Mouse (Mus musculus) megakaryocyte-erythroid progenitor cell, adult 5-6 weeks (primary cell): ENCODE data around the gene Pmvk. TPM values are rescaled to one million over a fixed set of nuclear protein-coding genes. Genes with fewer than 3 reads are reported as not detected.

ENCODE experiments used
- ATAC-seq: replicated peaks from 2 replicates; pipeline ENCODE4 v1.8.0; 2016; ENCODE audit warnings: mild to moderate bottlenecking, inconsistent platforms; ENCODE audit not compliant: severe bottlenecking, poor library complexity, low FRiP score, low TSS enrichment
- total RNA-seq, 2 experiments: library from RNA; stranded (forward) in 1 of 2; stranded (reverse) in 1 of 2; fragments of 200-1000, 215-1000 nt in 1 of 2; fragments of >200 nt in 1 of 2; fragmentation: Nextera tagmentation in 1 of 2; gene quantifications; 2 replicates each; pipeline ENCODE4 v1.2.3; 2014 to 2017

Pmvk gene
- total RNA-seq, 2 experiments from 2014 or later = 33.5 to 66.3 TPM

GRCm38 (mm10) chr3:89515444-89515843 lies 61.1 kb downstream of the Pmvk start:
- ATAC-seq = no peak

GRCm38 (mm10) chr3:89516321-89516720 lies 62.0 kb downstream of the Pmvk start:
- no peak for ATAC-seq

Other genes starting within 250 kb of the Pmvk start
- 4.0 TPM in 1 of 2 replicates, not detected in the other for gene Thbs3, start 239.4 kb upstream of the Pmvk start, total RNA-seq (2014; fragmentation: Nextera tagmentation)
- gene Thbs3, start 239.4 kb upstream of the Pmvk start, total RNA-seq (2017) = 0.57 and 1.7 TPM in 2 replicates
- gene Mtx1, start 227.5 kb upstream of the Pmvk start, total RNA-seq (2014; fragmentation: Nextera tagmentation) = 114 and 122 TPM in 2 replicates
- 68.1 and 92.8 TPM in 2 replicates for gene Mtx1, start 227.5 kb upstream of the Pmvk start, total RNA-seq (2017)
- not detected in 2 replicates for gene Muc1, start 225.5 kb upstream of the Pmvk start, total RNA-seq (2014; fragmentation: Nextera tagmentation)
- gene Muc1, start 225.5 kb upstream of the Pmvk start, total RNA-seq (2017) = not detected in 2 replicates
- 127 and 147 TPM in 2 replicates for gene Krtcap2, start 208.6 kb upstream of the Pmvk start, total RNA-seq (2014; fragmentation: Nextera tagmentation)
- gene Krtcap2, start 208.6 kb upstream of the Pmvk start, total RNA-seq (2017) = 119 and 124 TPM in 2 replicates
- not detected in 2 replicates for gene Trim46, start 208.2 kb upstream of the Pmvk start, total RNA-seq (2014; fragmentation: Nextera tagmentation)
- not detected in 2 replicates for gene Trim46, start 208.2 kb upstream of the Pmvk start, total RNA-seq (2017)
- gene Dpm3, start 195.2 kb upstream of the Pmvk start, total RNA-seq (2014; fragmentation: Nextera tagmentation) = 44.2 and 75.7 TPM in 2 replicates
- 30.1 and 90.9 TPM in 2 replicates for gene Dpm3, start 195.2 kb upstream of the Pmvk start, total RNA-seq (2017)
- 35.4 and 66.5 TPM in 2 replicates for gene Slc50a1, start 184.0 kb upstream of the Pmvk start, total RNA-seq (2014; fragmentation: Nextera tagmentation)
- 31.4 and 50.3 TPM in 2 replicates for gene Slc50a1, start 184.0 kb upstream of the Pmvk start, total RNA-seq (2017)
- gene Efna1, start 173.4 kb upstream of the Pmvk start, total RNA-seq (2014; fragmentation: Nextera tagmentation) = not detected in 2 replicates
- not detected in 2 replicates for gene Efna1, start 173.4 kb upstream of the Pmvk start, total RNA-seq (2017)
- gene Efna3, start 131.6 kb upstream of the Pmvk start, total RNA-seq (2014; fragmentation: Nextera tagmentation) = not detected in 2 replicates
- not detected in 2 replicates for gene Efna3, start 131.6 kb upstream of the Pmvk start, total RNA-seq (2017)
- gene Efna4, start 116.5 kb upstream of the Pmvk start, total RNA-seq (2014; fragmentation: Nextera tagmentation) = 0.30 TPM in 1 of 2 replicates, not detected in the other
- gene Efna4, start 116.5 kb upstream of the Pmvk start, total RNA-seq (2017) = 0.30 TPM in 1 of 2 replicates, not detected in the other
- 7.4 and 11.4 TPM in 2 replicates for gene Adam15, start 104.5 kb upstream of the Pmvk start, total RNA-seq (2014; fragmentation: Nextera tagmentation)
- 2.3 and 6.4 TPM in 2 replicates for gene Adam15, start 104.5 kb upstream of the Pmvk start, total RNA-seq (2017)
- not detected in 2 replicates for gene Dcst2, start 92.6 kb upstream of the Pmvk start, total RNA-seq (2014; fragmentation: Nextera tagmentation)
- gene Dcst2, start 92.6 kb upstream of the Pmvk start, total RNA-seq (2017) = not detected in 2 replicates
- not detected in 2 replicates for gene Dcst1, start 89.3 kb upstream of the Pmvk start, total RNA-seq (2014; fragmentation: Nextera tagmentation)
- not detected in 2 replicates for gene Dcst1, start 89.3 kb upstream of the Pmvk start, total RNA-seq (2017)
- 5.0 and 6.6 TPM in 2 replicates for gene Zbtb7b, start 59.8 kb upstream of the Pmvk start, total RNA-seq (2014; fragmentation: Nextera tagmentation)
- 7.3 and 11.5 TPM in 2 replicates for gene Zbtb7b, start 59.8 kb upstream of the Pmvk start, total RNA-seq (2017)
- gene Lenep, start 51.7 kb upstream of the Pmvk start, total RNA-seq (2014; fragmentation: Nextera tagmentation) = 3.5 and 3.6 TPM in 2 replicates
- not detected in 2 replicates for gene Lenep, start 51.7 kb upstream of the Pmvk start, total RNA-seq (2017)
- 24.8 and 27.7 TPM in 2 replicates for gene Flad1, start 42.7 kb upstream of the Pmvk start, total RNA-seq (2014; fragmentation: Nextera tagmentation)
- gene Flad1, start 42.7 kb upstream of the Pmvk start, total RNA-seq (2017) = 10.7 and 12.6 TPM in 2 replicates
- 185 and 237 TPM in 2 replicates for gene Cks1b, start 36.2 kb upstream of the Pmvk start, total RNA-seq (2014; fragmentation: Nextera tagmentation)
- gene Cks1b, start 36.2 kb upstream of the Pmvk start, total RNA-seq (2017) = 127 and 184 TPM in 2 replicates
- 95.9 and 113 TPM in 2 replicates for gene Shc1, start 36.1 kb upstream of the Pmvk start, total RNA-seq (2014; fragmentation: Nextera tagmentation)
- gene Shc1, start 36.1 kb upstream of the Pmvk start, total RNA-seq (2017) = 40.2 and 68.5 TPM in 2 replicates
- 38.5 and 42.2 TPM in 2 replicates for gene Pygo2, start 24.3 kb upstream of the Pmvk start, total RNA-seq (2014; fragmentation: Nextera tagmentation)
- gene Pygo2, start 24.3 kb upstream of the Pmvk start, total RNA-seq (2017) = 9.6 and 19.9 TPM in 2 replicates
- gene Pbxip1, start 17.8 kb upstream of the Pmvk start, total RNA-seq (2014; fragmentation: Nextera tagmentation) = 7.5 and 8.2 TPM in 2 replicates
- gene Pbxip1, start 17.8 kb upstream of the Pmvk start, total RNA-seq (2017) = 14.6 and 30.4 TPM in 2 replicates
- gene Kcnn3, start 65.6 kb downstream of the Pmvk start, total RNA-seq (2014; fragmentation: Nextera tagmentation) = not detected in 2 replicates
- gene Kcnn3, start 65.6 kb downstream of the Pmvk start, total RNA-seq (2017) = not detected in 2 replicates